Mouse (Mus musculus) heart, adult 2 months (tissue): Measurements from ENCODE around the gene Tmem132d. TPM values are rescaled to one million over a fixed set of nuclear protein-coding genes. Genes with fewer than 3 reads are reported as not detected.

Source experiments
- DNase-seq, 2 experiments: peaks; one replicate each; pipeline ENCODE4 v3.0.0; 2021
- H3K27ac ChIP-seq: fragments of 200-600 bp; 2 replicates; pipeline ENCODE4 v1.8.1; 2022
- H3K27me3 ChIP-seq: fragments of 200-500 bp; 2 replicates; pipeline ENCODE4 v1.6.1; 2012; ENCODE audit warnings: mild to moderate bottlenecking, low read length, inconsistent platforms, mixed read lengths; ENCODE audit not compliant: control insufficient read depth, insufficient read depth
- H3K36me3 ChIP-seq: fragments of 200-500 bp; 2 replicates; pipeline ENCODE4 v1.6.1; 2012; ENCODE audit warnings: low read length, inconsistent platforms; ENCODE audit not compliant: control insufficient read depth, insufficient read depth
- H3K4me1 ChIP-seq: fragments of 200-500 bp; 2 replicates; pipeline ENCODE4 v1.6.1; 2011; ENCODE audit warnings: low read length; ENCODE audit not compliant: control insufficient read depth, insufficient read depth
- H3K4me3 ChIP-seq: fragments of 200-600 bp; 2 replicates; pipeline ENCODE4 v1.8.1; 2022
- H3K79me2 ChIP-seq: fragments of 200-500 bp; replicated peaks from 2 replicates; pipeline ENCODE4 v1.6.1; 2012; ENCODE audit warnings: mild to moderate bottlenecking, inconsistent platforms, low read length, moderate library complexity, mixed read lengths; ENCODE audit not compliant: control insufficient read depth, insufficient read depth
- H3K9ac ChIP-seq: fragments of 200-500 bp; 2 replicates; pipeline ENCODE4 v1.6.1; 2012; ENCODE audit warnings: low read depth, mild to moderate bottlenecking, control low read depth, inconsistent platforms, low read length, mixed read lengths
- CTCF ChIP-seq: fragments of 200-600 bp; IDR thresholded peaks from 2 replicates; pipeline ENCODE4 v1.8.1; 2022; ENCODE audit warnings: antibody characterized with exemption, mild to moderate bottlenecking, moderate library complexity
- EP300 ChIP-seq: fragments of 200-500 bp; IDR thresholded peaks from 2 replicates; pipeline ENCODE4 v1.6.1; 2011; ENCODE audit warnings: low read depth, low read length, control low read depth; ENCODE audit not compliant: insufficient read depth
- POLR2A ChIP-seq: fragments of 200-500 bp; IDR thresholded peaks from 2 replicates; pipeline ENCODE4 v1.6.1; 2011; ENCODE audit warnings: mild to moderate bottlenecking, low read depth, low read length, control low read depth; ENCODE audit not compliant: insufficient read depth
- WGBS: fragments of 180-500 bp; shearing (Covaris S2); methylation state at CpG from one replicate; pipeline ENCODE4 v1.1.7; 2018; 5-methylcytosine and 5-hydroxymethylcytosine counted together
- intact Hi-C: fragments of 180-260 bp; cut with DNase I; formaldehyde crosslinking; loops from one replicate; pipeline ENCODE4 v1.15.1; 2025
- polyA plus RNA-seq: library from polyadenylated mRNA; depleted of rRNA; stranded (reverse); fragments of >200 nt; gene quantifications from 2 replicates; pipeline ENCODE4 v1.2.3, GENCODE M21; 2012
- total RNA-seq, 2 experiments: library from RNA; stranded (reverse); gene quantifications; 2 replicates each; pipeline ENCODE4 v1.2.3; 2021

Tmem132d gene
- total and polyA plus RNA-seq, 3 experiments: 0.03 to 0.06 TPM; not detected in 1

DNA sequence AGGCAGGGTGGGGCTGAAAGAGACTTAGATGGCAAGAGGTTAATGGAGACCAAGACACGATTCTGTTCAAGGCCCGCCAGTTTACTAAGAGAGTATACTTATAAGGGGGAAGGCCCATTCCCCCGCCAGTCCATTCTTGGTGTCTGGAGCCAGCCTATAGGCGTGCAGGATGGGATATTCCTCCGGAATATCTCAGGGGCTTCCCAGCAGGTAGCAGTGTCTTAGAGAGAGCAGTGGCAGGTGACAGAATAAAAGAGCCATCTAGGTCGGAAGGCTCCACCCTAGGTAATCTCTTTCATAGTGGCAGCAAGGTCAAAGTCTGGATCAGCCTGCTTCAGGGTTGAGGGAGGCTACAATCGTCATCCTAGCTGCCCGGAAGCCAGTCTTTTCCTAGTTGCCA lies 102.5 kb downstream of the Tmem132d start:
- TF ChIP-seq POLR2A (no peak), CTCF (no peak), EP300 (no peak)
- no peak for DNase-seq
- no peak overlapping the region for H3K4me3 ChIP-seq
- WGBS: 78% methylated on average over 8 of the region's 8 CpGs
- H3K27me3 ChIP-seq: no peaks in the 10 kb centered on the region
- no peak overlapping the region for H3K27ac ChIP-seq
- no peaks in the 10 kb centered on the region for H3K79me2 ChIP-seq
- H3K4me1 ChIP-seq: no peaks in the 10 kb centered on the region
- H3K36me3 ChIP-seq: no peaks in the 10 kb centered on the region
- intact Hi-C loops: no loop called here
- H3K9ac ChIP-seq: no peak overlapping the region

DNA sequence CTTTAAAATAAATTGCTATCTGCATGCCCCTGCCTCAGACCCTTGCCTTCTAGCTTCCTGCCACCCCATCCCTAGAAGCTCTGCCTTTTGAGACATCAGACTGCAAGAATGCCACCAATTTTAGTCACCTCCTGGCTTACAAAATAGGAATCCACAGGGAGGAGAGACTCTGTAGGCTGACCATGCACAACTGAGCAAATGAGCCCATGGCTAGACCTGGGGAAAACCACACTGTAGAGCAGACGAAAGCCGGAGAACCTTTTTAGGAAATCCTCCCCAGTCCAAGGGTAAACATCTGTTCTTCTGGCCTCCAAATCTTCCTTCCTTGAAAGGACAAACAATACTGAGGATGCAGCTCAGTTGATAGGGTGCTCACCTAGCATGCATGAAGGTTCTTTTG lies 130.5 kb downstream of the Tmem132d start:
- Histone ChIP-seq H3K4me3 (no peak overlapping the region), H3K27me3 (no peaks in the 10 kb centered on the region), H3K27ac (no peak overlapping the region), H3K79me2 (no peaks in the 10 kb centered on the region), H3K36me3 (no peaks in the 10 kb centered on the region), H3K9ac (no peak overlapping the region), H3K4me1 (no peaks in the 10 kb centered on the region)
- no peak for TF ChIP-seq EP300
- TF ChIP-seq CTCF: no peak
- TF ChIP-seq POLR2A: no peak
- WGBS: 69% methylated on average over 2 of the region's 2 CpGs
- intact Hi-C loops: no loop called here
- DNase-seq: no peak

DNA sequence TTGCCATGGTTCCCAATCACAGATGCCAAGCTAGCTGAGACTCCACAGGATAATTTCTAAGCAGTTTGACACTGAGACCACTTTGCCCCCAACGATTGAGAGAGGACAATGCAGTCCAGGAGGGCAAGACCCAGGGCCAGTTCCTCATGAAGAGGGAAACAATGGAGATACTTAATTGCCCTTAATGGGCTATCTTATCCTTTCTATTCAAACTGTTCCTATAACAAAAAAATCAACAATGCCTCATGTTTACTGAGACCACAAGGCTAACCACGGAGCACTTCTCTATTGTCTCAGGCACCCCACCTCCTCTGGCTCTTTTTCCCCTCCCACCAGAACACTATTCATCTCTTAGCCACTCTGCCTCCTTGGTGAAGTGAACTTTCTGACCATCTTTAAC lies 141.7 kb downstream of the Tmem132d start:
- no peak for TF ChIP-seq CTCF
- no peak for TF ChIP-seq EP300
- TF ChIP-seq POLR2A: no peak
- DNase-seq: no peak
- no peak overlapping the region for H3K27ac ChIP-seq
- no peak overlapping the region for H3K4me3 ChIP-seq
- no peaks in the 10 kb centered on the region for H3K36me3 ChIP-seq
- H3K79me2 ChIP-seq: no peaks in the 10 kb centered on the region
- intact Hi-C loops: no loop called here
- 31% methylated on average over 2 of the region's 2 CpGs for WGBS
- H3K4me1 ChIP-seq: no peaks in the 10 kb centered on the region
- no peak overlapping the region for H3K9ac ChIP-seq
- H3K27me3 ChIP-seq: no peaks in the 10 kb centered on the region

DNA sequence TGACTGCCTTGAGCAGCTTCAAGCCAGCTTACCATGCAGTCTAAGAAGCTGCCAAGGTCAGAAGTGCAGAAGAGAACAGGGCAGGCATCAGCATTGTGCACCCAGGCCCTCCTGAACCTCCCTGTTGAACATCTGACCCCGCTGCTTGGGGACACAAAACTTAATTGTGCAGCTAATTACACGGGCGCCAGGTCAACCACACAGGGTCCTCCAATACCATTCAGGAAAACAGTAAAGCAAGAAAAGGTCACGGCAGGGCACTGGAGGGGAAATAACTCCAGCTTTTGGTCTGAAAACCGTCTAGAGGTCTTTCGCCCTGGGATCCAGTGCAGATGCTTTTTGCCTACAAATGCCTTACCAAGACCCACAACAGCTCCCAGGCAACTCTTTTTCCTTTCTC lies 159.6 kb downstream of the Tmem132d start:
- H3K4me1 ChIP-seq: no peaks in the 10 kb centered on the region
- no peak overlapping the region for H3K27ac ChIP-seq
- no peak overlapping the region for H3K4me3 ChIP-seq
- TF ChIP-seq CTCF: no peak
- TF ChIP-seq EP300: no peak
- intact Hi-C loops: no loop called here
- H3K79me2 ChIP-seq: no peaks in the 10 kb centered on the region
- H3K9ac ChIP-seq: no peak overlapping the region
- 59% methylated on average over 6 of the region's 6 CpGs for WGBS
- H3K27me3 ChIP-seq: no peaks in the 10 kb centered on the region
- no peak for DNase-seq
- H3K36me3 ChIP-seq: no peaks in the 10 kb centered on the region

DNA sequence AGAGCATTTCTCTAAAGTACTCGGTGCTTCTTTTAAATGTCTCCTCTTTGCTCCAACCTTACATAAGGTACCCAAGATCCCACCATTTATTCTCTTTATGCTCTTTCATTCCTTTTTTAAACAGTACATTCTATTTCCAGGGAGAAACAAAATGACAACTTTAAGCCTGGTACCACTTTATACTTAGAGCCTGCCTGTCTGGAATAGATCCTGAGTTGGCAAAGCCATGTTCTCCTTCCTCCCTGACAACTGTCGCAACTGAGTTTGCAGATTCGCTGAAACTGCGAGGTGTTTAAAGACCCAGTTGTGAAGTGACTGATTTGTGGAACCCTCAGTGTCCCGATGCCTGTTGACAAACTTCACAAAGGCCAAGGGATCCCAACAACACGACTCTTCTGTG lies 165.5 kb downstream of the Tmem132d start:
- DNase-seq: no peak
- Histone ChIP-seq H3K79me2 (no peaks in the 10 kb centered on the region), H3K9ac (no peak overlapping the region), H3K36me3 (no peaks in the 10 kb centered on the region), H3K27ac (no peak overlapping the region), H3K27me3 (no peaks in the 10 kb centered on the region), H3K4me1 (no peaks in the 10 kb centered on the region), H3K4me3 (no peak overlapping the region)
- 80% methylated on average over 6 of the region's 6 CpGs for WGBS
- intact Hi-C loops: no loop called here
- TF ChIP-seq EP300 (no peak), POLR2A (no peak), CTCF (no peak)

DNA sequence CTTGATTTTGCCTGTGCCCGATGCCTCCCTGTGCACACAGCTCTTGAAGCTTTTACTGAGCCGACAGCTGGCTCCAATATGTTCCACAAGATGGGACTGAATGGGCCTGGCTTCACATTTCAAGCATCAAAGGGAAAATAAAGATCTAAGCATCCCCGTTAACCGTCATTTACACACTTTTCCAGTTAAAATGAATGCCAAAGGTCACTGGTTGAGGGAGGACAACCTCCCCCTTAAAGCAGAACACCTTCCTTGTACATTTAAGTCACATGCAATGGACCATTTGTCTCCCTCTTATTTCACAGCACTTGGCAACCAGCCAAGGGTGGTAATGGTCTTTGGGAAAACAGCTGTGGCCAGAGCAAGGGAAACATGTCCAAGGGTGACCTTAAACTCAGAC lies 188.7 kb downstream of the Tmem132d start:
- no peak for DNase-seq
- no peak overlapping the region for H3K27ac ChIP-seq
- intact Hi-C loops: no loop called here
- no peak overlapping the region for H3K9ac ChIP-seq
- H3K4me3 ChIP-seq: no peak overlapping the region
- H3K79me2 ChIP-seq: no peaks in the 10 kb centered on the region
- no peaks in the 10 kb centered on the region for H3K27me3 ChIP-seq
- 79% methylated on average over 4 of the region's 4 CpGs for WGBS
- TF ChIP-seq CTCF (no peak), EP300 (no peak), POLR2A (no peak)
- H3K36me3 ChIP-seq: no peaks in the 10 kb centered on the region
- H3K4me1 ChIP-seq: no peaks in the 10 kb centered on the region
